Mouse (Mus musculus) thymus, adult 2 months (tissue): ENCODE results near the gene Pced1b. TPM values are rescaled to one million over a fixed set of nuclear protein-coding genes. Genes with fewer than 3 reads are reported as not detected.

ENCODE experiments used
- DNase-seq: peaks from one replicate; pipeline ENCODE4 v3.0.0; 2021
- H3K27ac ChIP-seq: fragments of 200-500 bp; 2 replicates; pipeline ENCODE4 v1.5.1; 2012; ENCODE audit warnings: low read length, control low read depth; ENCODE audit not compliant: control insufficient read depth, insufficient read depth
- H3K27me3 ChIP-seq: fragments of 200-500 bp; 2 replicates; pipeline ENCODE4 v1.6.1; 2012; ENCODE audit warnings: mild to moderate bottlenecking, low read length, moderate library complexity, mixed read lengths; ENCODE audit not compliant: control insufficient read depth, insufficient read depth
- H3K36me3 ChIP-seq: fragments of 200-500 bp; 2 replicates; pipeline ENCODE4 v1.6.1; 2012; ENCODE audit warnings: mild to moderate bottlenecking, low read length, moderate library complexity; ENCODE audit not compliant: control insufficient read depth, insufficient read depth
- H3K4me1 ChIP-seq: fragments of 200-500 bp; replicated peaks from 2 replicates; pipeline ENCODE4 v1.6.1; 2012; ENCODE audit warnings: low read length; ENCODE audit not compliant: control insufficient read depth, insufficient read depth
- H3K4me3 ChIP-seq: fragments of 200-500 bp; 2 replicates; pipeline ENCODE4 v1.5.1; 2012; ENCODE audit warnings: mild to moderate bottlenecking, low read length, control low read depth, moderate library complexity; ENCODE audit not compliant: control insufficient read depth, insufficient read depth
- CTCF ChIP-seq: fragments of 200-500 bp; IDR thresholded peaks from 2 replicates; pipeline ENCODE4 v1.5.1; 2012; ENCODE audit warnings: mild to moderate bottlenecking, control low read depth, low read length, moderate library complexity, borderline replicate concordance; ENCODE audit not compliant: control insufficient read depth, poor library complexity, insufficient read depth; ENCODE audit errors: extremely low read depth
- POLR2A ChIP-seq: fragments of 200-500 bp; IDR thresholded peaks from 2 replicates; pipeline ENCODE4 v1.6.1; 2012; ENCODE audit warnings: mild to moderate bottlenecking, low read length, control low read depth, moderate library complexity; ENCODE audit not compliant: control insufficient read depth, poor library complexity, insufficient read depth; ENCODE audit errors: extremely low read depth
- WGBS: fragments of 180-500 bp; shearing (Covaris S2); methylation state at CpG from one replicate; pipeline ENCODE4 v1.1.7; 2018; 5-methylcytosine and 5-hydroxymethylcytosine counted together
- polyA plus RNA-seq: library from polyadenylated mRNA; depleted of rRNA; stranded (reverse); fragments of >200 nt; gene quantifications from 2 replicates; pipeline ENCODE4 v1.2.3, GENCODE M21; 2012

The Pced1b gene
- polyA plus RNA-seq, 1 experiment = 26.7 TPM

DNA sequence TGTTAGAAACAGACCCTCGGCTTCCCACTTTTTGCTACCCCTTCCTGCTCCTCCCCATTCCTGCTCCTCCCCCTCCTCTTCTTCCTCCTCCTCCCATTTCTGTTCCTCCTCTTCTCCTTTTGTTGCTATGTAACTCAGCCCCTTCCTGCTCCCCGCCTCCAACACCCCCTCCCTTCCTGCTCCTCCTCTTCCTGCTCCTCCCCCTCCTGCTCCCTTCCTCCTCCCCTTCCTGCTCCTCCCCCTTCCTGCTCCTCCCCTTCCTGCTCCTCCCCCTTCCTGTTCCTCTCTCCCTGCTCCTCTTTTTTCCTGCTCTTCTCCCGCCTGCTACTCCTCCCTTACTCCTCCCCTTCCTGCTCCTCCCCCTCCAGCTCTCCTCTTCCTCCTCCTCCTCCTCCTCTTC is 8.9 kb downstream of the Pced1b start:
- no peaks in the 10 kb centered on the region for H3K36me3 ChIP-seq
- no peaks in the 10 kb centered on the region for H3K27me3 ChIP-seq
- H3K27ac ChIP-seq = no peak overlapping the region
- TF ChIP-seq CTCF (no peak), POLR2A (no peak)
- no peak for DNase-seq
- H3K4me1 ChIP-seq = peaks cover 21% of the 10 kb centered on the region
- H3K4me3 ChIP-seq = no peak overlapping the region
- 92% methylated on average over 3 of the region's 3 CpGs for WGBS

DNA sequence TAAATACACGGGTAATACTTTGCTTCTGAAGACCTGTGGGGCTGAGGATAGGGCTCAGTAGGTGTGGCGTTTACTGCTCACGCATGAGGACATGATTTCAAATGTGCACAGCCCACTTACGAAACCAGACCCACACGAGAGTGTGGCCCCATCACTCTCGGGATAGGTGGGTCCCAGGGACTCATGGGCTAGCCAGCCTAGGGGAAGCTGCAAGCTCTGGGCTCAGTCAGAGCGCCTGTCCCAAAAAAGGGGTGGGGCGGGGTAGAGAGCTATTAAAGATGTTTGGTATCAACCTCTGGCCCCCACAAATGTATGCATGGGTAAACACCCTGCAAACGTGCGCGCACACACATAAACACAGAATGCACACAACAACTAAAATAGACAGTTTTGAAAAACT is 9.5 kb downstream of the Pced1b start:
- no peak overlapping the region for H3K27ac ChIP-seq
- WGBS = 98% methylated on average over 11 of the region's 11 CpGs
- no peak for DNase-seq
- no peak overlapping the region for H3K4me3 ChIP-seq
- peaks cover 20% of the 10 kb centered on the region for H3K4me1 ChIP-seq
- H3K27me3 ChIP-seq = no peaks in the 10 kb centered on the region
- no peaks in the 10 kb centered on the region for H3K36me3 ChIP-seq
- TF ChIP-seq POLR2A (no peak), CTCF (no peak)

DNA sequence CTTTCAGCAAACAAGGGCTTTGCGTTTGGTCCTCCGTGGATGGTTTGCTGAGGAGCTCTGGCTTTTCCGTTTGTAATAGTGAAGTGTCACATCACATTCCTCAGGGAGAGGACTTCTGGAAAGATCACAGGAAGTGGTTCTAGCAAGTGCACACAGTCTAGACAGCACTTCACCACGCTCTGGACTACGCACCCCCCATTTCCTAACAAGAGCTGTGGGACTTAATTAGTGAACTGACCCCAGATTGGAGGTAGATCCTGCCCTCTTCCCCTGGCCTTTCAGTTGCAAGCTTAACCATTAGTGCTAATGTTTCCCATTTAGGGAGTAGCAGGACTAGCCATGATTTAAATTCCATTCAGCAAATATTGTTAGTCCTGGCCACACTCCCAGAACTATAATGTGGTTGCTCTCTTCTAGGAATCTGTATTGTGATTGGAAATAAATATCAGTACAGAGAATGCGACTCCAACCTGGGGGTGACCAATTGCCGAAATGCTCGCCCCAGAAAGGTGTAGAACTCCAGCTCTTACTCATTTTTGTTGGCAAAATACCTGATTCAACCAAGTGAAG is 10.4 kb downstream of the Pced1b start:
- Histone ChIP-seq H3K27me3 (no peaks in the 10 kb centered on the region), H3K27ac (no peak overlapping the region), H3K4me1 (peaks cover 15% of the 10 kb centered on the region), H3K4me3 (no peak overlapping the region), H3K36me3 (no peaks in the 10 kb centered on the region)
- no peak for TF ChIP-seq CTCF
- no peak for TF ChIP-seq POLR2A
- WGBS = 89% methylated on average over 8 of the region's 8 CpGs
- DNase-seq = no peak

DNA sequence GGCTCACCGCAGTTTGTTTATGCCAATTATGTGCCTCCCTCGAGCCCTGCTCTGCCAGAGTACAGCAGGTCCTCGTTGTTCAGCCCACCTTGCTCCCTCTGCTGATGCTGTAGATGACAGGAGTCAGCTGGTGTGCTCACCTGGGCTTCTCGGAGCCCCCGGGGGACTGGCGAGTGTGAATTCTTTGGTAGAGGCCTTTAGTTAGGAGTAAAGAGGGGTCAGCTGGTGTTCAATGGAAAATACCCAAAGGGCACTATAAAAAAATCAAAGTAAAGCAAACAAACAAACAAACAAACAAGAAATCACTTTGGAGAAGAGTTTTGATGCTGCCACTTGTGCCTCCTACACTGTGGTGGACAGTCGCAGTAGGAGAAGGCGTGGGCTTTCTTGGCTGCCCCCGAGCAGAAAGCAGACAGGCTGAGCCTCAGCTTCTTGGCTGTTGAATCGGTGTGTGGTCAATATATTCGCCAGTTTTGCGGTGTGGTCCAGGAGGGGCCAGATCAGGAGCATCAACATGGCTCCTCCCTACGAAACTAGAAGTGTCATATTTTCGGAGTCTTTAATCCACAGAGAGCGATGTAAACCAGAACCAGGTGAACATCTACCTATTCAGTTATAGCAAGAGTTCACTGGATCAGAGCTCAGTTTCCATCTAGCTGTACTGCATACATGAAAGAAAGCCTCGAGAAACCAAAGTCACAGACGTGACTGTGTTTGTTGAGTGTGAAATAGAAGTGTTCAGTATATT is 11.8 kb downstream of the Pced1b start:
- Histone ChIP-seq H3K4me1 (0 out of 2 replicates have a peak, but pooled peaks cover 6% of the 10 kb centered on the region), H3K27ac (no peak overlapping the region), H3K27me3 (no peaks in the 10 kb centered on the region), H3K4me3 (no peak overlapping the region), H3K36me3 (no peaks in the 10 kb centered on the region)
- DNase-seq = no peak
- TF ChIP-seq CTCF (no peak), POLR2A (no peak)
- WGBS = 91% methylated on average over 17 of the region's 17 CpGs

DNA sequence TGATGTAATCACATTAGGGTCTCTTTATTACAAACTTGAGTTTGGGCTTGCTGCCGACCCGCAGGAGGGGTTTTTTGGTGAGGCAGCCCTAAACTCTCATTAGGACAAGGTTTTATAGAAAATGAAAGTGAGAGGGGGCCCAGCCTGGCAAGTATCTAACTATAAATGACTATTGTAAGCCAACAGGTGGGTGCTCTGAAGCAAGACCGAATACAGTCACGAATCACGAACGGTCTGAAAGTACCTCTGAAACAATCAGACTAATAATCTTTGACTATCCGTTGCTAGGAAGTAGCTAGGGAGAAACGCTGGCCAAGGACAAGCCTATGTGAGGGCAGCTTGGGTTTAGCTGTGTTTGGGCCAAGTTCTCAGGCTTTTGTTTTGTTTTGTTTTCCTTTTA is 12.4 kb downstream of the Pced1b start:
- TF ChIP-seq POLR2A = no peak
- no peak for TF ChIP-seq CTCF
- H3K4me1 ChIP-seq = 0 out of 2 replicates have a peak, but pooled peaks cover 6% of the 10 kb centered on the region
- WGBS = 84% methylated on average over 8 of the region's 8 CpGs
- DNase-seq = no peak
- no peaks in the 10 kb centered on the region for H3K27me3 ChIP-seq
- no peaks in the 10 kb centered on the region for H3K36me3 ChIP-seq
- no peak overlapping the region for H3K4me3 ChIP-seq
- no peak overlapping the region for H3K27ac ChIP-seq

DNA sequence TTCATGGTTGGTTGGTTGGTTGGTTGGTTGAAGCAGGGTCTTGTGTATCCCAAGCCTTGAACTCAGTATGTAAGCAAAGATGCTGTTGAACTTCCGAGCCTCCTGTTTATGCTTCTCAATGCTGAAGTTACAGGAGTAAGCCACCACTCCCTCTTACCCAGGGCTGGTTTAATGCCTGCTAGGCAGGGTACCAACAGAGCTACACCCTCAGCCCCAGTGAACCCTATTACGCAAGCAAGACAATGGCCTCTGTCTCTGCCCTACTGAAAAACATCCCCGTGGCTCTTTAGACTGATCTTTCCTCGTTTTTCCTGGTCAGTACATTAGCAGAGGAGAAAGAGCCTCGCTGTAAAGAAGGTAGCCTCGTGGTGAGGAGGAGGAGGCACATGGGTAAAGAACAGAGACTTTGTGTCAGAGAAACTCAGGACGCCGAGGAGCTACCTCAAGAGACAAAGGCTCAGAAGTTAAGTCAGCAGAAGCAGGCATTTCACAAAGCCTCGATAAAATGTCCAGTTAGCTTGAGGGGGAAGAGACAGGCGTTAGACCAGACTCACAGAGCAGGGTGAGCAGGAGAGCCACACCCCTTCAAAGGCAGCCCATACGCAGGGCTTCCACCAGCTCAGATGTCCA is 13.2 kb downstream of the Pced1b start:
- Histone ChIP-seq H3K4me1 (0 out of 2 replicates have a peak, but pooled peaks cover 6% of the 10 kb centered on the region), H3K27ac (no peak overlapping the region), H3K4me3 (no peak overlapping the region), H3K27me3 (no peaks in the 10 kb centered on the region), H3K36me3 (no peaks in the 10 kb centered on the region)
- TF ChIP-seq CTCF = no peak
- 81% methylated on average over 11 of the region's 11 CpGs for WGBS
- no peak for DNase-seq

DNA sequence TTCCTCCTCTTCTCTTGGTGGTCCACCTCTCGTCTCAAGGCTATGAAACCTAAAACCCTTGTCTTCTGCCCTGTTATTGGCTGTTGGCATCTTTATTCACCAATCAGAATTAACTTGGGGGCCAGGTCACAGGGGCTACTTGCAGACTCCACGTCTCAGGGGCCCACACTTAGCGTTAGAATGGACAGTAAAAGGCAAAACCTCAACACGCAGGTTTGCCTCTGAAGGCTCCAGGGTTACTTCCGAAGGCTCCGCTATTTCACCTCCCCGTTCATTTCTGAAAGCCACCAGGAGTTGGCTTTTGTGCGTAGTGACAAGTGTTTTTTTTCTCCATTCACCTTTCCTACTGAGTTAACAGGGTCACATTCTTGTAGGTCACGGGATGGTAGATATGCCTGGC is 15.3 kb downstream of the Pced1b start:
- 95% methylated on average over 9 of the region's 9 CpGs for WGBS
- Histone ChIP-seq H3K27ac (no peak overlapping the region), H3K4me1 (0 out of 2 replicates have a peak, but pooled peaks cover 6% of the 10 kb centered on the region), H3K27me3 (no peaks in the 10 kb centered on the region), H3K36me3 (no peaks in the 10 kb centered on the region), H3K4me3 (no peak overlapping the region)
- no peak for DNase-seq
- TF ChIP-seq POLR2A (no peak), CTCF (no peak)
